Mouse (Mus musculus) stomach, embryonic 15.5 days (tissue): ENCODE data around the gene Klhl26. TPM values are rescaled to one million over a fixed set of nuclear protein-coding genes. Genes with fewer than 3 reads are reported as not detected.

Experiments used
- ATAC-seq: fragments of 200-750 bp; cut with Nextera tagmentation; 2 replicates; pipeline ENCODE4 v1.8.0; 2017; ENCODE audit warnings: low read depth, moderate number of reproducible peaks, moderate TSS enrichment; ENCODE audit not compliant: insufficient read depth, low FRiP score
- H3K27ac ChIP-seq: fragments of 300-500 bp; sonication (generic); 2 replicates; pipeline ENCODE4 v1.5.1; 2015; ENCODE audit warnings: mild to moderate bottlenecking, inconsistent platforms
- H3K27me3 ChIP-seq: fragments of 300-500 bp; sonication (generic); replicated peaks from 2 replicates; pipeline ENCODE4 v1.6.1; 2015; ENCODE audit warnings: inconsistent platforms
- H3K36me3 ChIP-seq: fragments of 300-500 bp; sonication (generic); 2 replicates; pipeline ENCODE4 v1.6.1; 2015; ENCODE audit warnings: inconsistent platforms
- H3K4me1 ChIP-seq: fragments of 300-500 bp; sonication (generic); 2 replicates; pipeline ENCODE4 v1.6.1; 2015; ENCODE audit warnings: inconsistent platforms
- H3K4me2 ChIP-seq: fragments of 300-500 bp; sonication (generic); 2 replicates; pipeline ENCODE4 v1.6.1; 2015; ENCODE audit warnings: mild to moderate bottlenecking, inconsistent platforms
- H3K4me3 ChIP-seq: fragments of 300-500 bp; sonication (generic); replicated peaks from 2 replicates; pipeline ENCODE4 v1.5.1; 2015; ENCODE audit warnings: inconsistent platforms
- H3K9ac ChIP-seq: fragments of 300-500 bp; sonication (generic); 2 replicates; pipeline ENCODE4 v1.6.1; 2015; ENCODE audit warnings: inconsistent platforms
- H3K9me3 ChIP-seq: fragments of 300-500 bp; sonication (generic); 2 replicates; pipeline ENCODE4 v1.6.1; 2016; ENCODE audit warnings: inconsistent platforms
- WGBS: fragments of 180-500 bp; shearing (Covaris S2); methylation state at CpG from one replicate; pipeline ENCODE4 v1.1.7; 2015; 5-methylcytosine and 5-hydroxymethylcytosine counted together
- polyA plus RNA-seq: library from polyadenylated mRNA; unstranded; fragments of >200 nt; fragmentation: Nextera tagmentation; extraction: Ambion mirVana; gene quantifications from 2 replicates; pipeline ENCODE4 v1.2.1, GENCODE M21; 2015

Klhl26 gene
- polyA plus RNA-seq, 1 experiment from 2014 or later, result 20.5 TPM

- ATAC-seq, result no peak
- H3K9me3 ChIP-seq, result no peaks in the 10 kb centered on the region
- peak overlapping the region; percentile 79 for H3K4me2 ChIP-seq
- no peaks in the 10 kb centered on the region for H3K36me3 ChIP-seq
- WGBS, result 76% methylated on average over 2 of the region's 2 CpGs
- H3K4me3 ChIP-seq, result peak overlapping the region; percentile 59; the same call in 1 of the 2 replicates
- H3K27me3 ChIP-seq, result no peaks in the 10 kb centered on the region
- H3K9ac ChIP-seq, result no peak overlapping the region
- peaks cover 17% of the 10 kb centered on the region for H3K4me1 ChIP-seq
- no peak overlapping the region for H3K27ac ChIP-seq
Measured at GRCm38 (mm10) chr8:70438423-70438822, 38.3 kb downstream of the Klhl26 start.

DNA sequence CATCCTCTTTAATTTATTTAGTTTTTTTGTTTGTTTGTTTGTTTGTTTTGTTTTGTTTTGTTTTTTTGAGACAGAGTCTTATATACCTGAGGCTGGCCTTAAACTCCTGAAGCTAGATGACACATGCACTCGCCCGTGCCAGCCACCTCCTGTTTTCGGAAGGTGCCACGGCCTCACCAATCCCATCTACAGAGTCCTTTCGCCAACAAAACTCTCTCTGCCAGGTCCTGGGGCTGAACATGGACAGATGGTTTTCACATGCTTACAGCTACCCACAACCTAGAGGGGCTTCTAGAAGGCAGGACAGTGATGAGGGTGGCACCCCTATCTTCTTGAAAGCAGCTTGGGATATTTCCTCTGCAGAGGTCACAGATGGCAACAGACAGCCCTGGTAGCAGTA, 41.6 kb downstream of the Klhl26 start:
- H3K27me3 ChIP-seq, result no peaks in the 10 kb centered on the region
- H3K27ac ChIP-seq, result no peak overlapping the region
- no peak overlapping the region for H3K9ac ChIP-seq
- 93% methylated on average over 5 of the region's 5 CpGs for WGBS
- H3K4me3 ChIP-seq, result no peak overlapping the region
- H3K9me3 ChIP-seq, result no peaks in the 10 kb centered on the region
- no peaks in the 10 kb centered on the region for H3K36me3 ChIP-seq
- ATAC-seq, result no peak
- H3K4me2 ChIP-seq, result no peak overlapping the region
- peaks cover 17% of the 10 kb centered on the region for H3K4me1 ChIP-seq

GRCm38 (mm10) chr8:70432991-70433536, 43.7 kb downstream of the Klhl26 start:
- 37% methylated on average over 4 of the region's 4 CpGs for WGBS

DNA sequence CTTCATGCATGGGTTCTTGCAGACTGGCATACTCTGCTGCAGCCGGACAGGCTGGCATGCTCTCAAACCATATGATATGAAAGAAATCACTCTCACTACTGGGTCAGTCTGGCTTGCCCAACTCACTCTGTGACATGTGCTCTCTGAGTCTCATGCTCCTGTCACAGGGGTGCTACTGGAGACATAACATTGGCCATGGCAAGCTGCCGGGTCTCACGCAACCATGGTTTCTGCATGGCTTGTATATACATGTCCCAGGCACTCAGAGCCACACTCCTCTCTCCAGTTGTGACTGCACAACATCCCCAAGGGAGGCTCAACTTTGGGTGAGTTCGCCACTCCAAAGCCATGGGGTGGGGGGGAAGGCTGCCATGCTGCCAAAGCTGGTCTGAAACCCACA, 45.6 kb downstream of the Klhl26 start:
- Histone ChIP-seq H3K36me3 (no peaks in the 10 kb centered on the region), H3K4me3 (no peak overlapping the region), H3K27me3 (no peaks in the 10 kb centered on the region), H3K9me3 (no peaks in the 10 kb centered on the region), H3K27ac (no peak overlapping the region), H3K4me2 (no peak overlapping the region), H3K4me1 (no peaks in the 10 kb centered on the region), H3K9ac (no peak overlapping the region)
- ATAC-seq, result no peak
- WGBS, result 93% methylated on average over 4 of the region's 4 CpGs

More at GRCm38 (mm10) chr8:70432991-70433536, 43.7 kb downstream of the Klhl26 start:
- 0 out of 2 replicates have a peak, but pooled peaks cover 2% of the 10 kb centered on the region for H3K4me1 ChIP-seq
- no peak overlapping the region for H3K27ac ChIP-seq
- H3K9me3 ChIP-seq, result no peaks in the 10 kb centered on the region
- no peaks in the 10 kb centered on the region for H3K27me3 ChIP-seq
- no peak overlapping the region for H3K4me2 ChIP-seq
- no peaks in the 10 kb centered on the region for H3K36me3 ChIP-seq
- no peak; the same call in 1 of the 2 replicates for ATAC-seq
- H3K4me3 ChIP-seq, result no peak overlapping the region
- no peak overlapping the region for H3K9ac ChIP-seq

DNA sequence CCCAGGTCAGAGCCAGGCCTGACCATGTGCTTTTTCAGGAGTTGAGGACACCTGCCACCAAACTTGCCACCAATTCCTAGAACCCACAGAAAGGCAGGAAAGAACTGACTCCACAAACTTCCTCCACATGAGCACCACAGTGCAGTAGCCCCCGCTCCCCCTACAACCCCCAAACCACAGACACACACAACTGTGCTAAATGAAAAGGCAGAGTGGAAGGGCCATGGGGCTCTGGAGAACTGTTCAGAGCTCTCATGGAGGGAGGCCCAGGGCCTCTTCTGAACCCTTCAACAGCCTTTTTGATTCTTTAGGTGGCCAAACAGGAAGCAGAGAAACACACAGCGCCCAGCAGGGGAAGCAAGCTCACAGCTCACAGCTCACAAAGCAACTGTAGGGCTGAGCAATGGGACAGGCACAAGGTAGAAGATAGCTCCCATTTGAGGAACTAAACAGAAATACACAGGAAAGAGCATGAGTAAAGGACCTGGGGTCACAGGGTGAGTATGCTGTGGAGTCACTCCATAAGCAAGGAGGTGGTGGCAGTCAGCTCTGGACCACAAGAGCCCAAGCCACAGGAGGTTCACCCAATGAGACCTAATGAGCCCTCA, 50.4 kb downstream of the Klhl26 start:
- Histone ChIP-seq H3K27ac (no peak overlapping the region), H3K9ac (no peak overlapping the region), H3K4me1 (no peaks in the 10 kb centered on the region), H3K4me2 (no peak overlapping the region), H3K36me3 (no peaks in the 10 kb centered on the region), H3K27me3 (no peaks in the 10 kb centered on the region), H3K4me3 (no peak overlapping the region), H3K9me3 (no peaks in the 10 kb centered on the region)
- 85% methylated on average over 2 of the region's 2 CpGs for WGBS
- no peak for ATAC-seq

DNA sequence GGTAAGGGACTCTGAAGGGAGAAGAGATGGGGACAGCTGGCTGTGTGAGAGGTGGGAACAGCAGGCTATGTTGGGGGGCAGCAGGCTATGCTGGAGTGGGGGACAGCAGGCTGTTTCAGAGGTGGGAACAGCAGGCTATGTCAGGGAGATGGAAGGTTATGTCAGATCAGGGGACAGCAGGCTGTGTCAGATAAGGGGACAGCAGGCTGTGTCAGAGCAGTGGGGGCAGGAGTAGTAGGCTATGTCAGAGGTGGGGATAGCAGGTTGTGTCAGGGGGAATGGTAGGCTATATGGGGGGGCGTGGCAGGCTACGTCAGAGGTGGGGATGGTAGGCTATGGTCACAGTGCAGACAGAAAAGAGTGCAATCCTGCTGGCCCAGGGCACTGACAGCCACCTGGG, 54.0 kb downstream of the Klhl26 start:
- Histone ChIP-seq H3K4me3 (no peak overlapping the region), H3K9me3 (no peaks in the 10 kb centered on the region)
- 69% methylated on average over 2 of the region's 2 CpGs for WGBS

GRCm38 (mm10) chr8:70421349-70422104, 55.2 kb downstream of the Klhl26 start:
- no peak for ATAC-seq
- no peaks in the 10 kb centered on the region for H3K27me3 ChIP-seq
- no peak overlapping the region for H3K9ac ChIP-seq
- H3K36me3 ChIP-seq, result no peaks in the 10 kb centered on the region
- 65% methylated on average over 18 of the region's 18 CpGs for WGBS
- peaks cover 31% of the 10 kb centered on the region for H3K4me1 ChIP-seq
- H3K27ac ChIP-seq, result no peak overlapping the region
- no peaks in the 10 kb centered on the region for H3K9me3 ChIP-seq
- H3K4me3 ChIP-seq, result no peak overlapping the region
- H3K4me2 ChIP-seq, result no peak overlapping the region

More for the DNA sequence above, 54.0 kb downstream of the Klhl26 start:
- peaks cover 22% of the 10 kb centered on the region for H3K4me1 ChIP-seq
- H3K9ac ChIP-seq, result no peak overlapping the region
- H3K36me3 ChIP-seq, result no peaks in the 10 kb centered on the region
- no peak for ATAC-seq
- H3K27ac ChIP-seq, result no peak overlapping the region
- H3K4me2 ChIP-seq, result no peak overlapping the region
- no peaks in the 10 kb centered on the region for H3K27me3 ChIP-seq

DNA sequence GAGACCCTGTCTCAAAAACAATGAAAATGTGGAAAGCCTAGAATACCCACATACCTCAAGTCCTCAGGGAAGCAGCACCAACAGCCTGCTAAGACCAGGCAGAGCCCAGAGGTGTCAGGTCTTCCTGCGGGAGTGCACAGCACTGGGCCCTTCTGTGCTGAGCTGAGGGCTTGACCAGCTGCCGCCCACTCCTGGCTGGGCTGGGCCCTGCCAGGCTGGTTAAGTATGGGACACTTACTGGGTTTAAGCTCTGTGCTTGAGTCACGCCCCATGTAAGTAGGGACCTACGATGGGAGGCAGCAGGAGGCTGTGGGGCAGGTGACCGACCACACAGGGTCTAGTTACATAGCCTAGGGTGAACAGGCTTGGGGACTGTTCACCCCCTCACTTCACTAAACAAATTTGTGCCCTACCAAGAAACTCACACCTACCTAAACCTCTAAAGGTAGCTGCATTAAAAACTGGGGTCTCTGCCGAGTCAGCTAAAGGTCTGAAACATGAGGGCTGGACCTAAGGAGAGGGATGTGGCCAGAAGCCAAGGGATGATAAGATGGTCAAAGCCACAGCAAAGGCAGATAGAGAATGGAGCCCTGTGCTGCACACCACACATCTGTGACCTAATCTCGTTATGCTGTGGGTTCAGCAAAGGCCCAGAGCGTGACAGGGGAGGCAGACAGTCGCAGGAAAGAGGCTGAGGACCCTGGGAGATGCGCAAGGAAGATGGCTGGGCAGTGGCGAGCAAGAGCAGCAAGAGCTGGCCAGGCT, 56.7 kb downstream of the Klhl26 start:
- Histone ChIP-seq H3K4me1 (peaks cover 41% of the 10 kb centered on the region), H3K36me3 (no peaks in the 10 kb centered on the region), H3K4me2 (no peak overlapping the region), H3K9ac (no peak overlapping the region), H3K27me3 (no peaks in the 10 kb centered on the region), H3K27ac (no peak overlapping the region), H3K9me3 (no peaks in the 10 kb centered on the region), H3K4me3 (no peak overlapping the region)
- WGBS, result 79% methylated on average over 11 of the region's 11 CpGs
- no peak for ATAC-seq

GRCm38 (mm10) chr8:70418954-70419353, 57.8 kb downstream of the Klhl26 start:
- Histone ChIP-seq H3K27me3 (no peaks in the 10 kb centered on the region), H3K36me3 (no peaks in the 10 kb centered on the region), H3K9me3 (no peaks in the 10 kb centered on the region), H3K9ac (no peak overlapping the region), H3K4me1 (peaks cover 41% of the 10 kb centered on the region), H3K4me3 (no peak overlapping the region), H3K4me2 (0 out of 2 replicates have a peak overlapping the region, but pooled peaks have one; percentile 1), H3K27ac (peak overlapping the region; percentile 35; the same call in 1 of the 2 replicates)
- WGBS, result 22% methylated on average over 14 of the region's 14 CpGs
- peak; percentile 50 for ATAC-seq

- Histone ChIP-seq H3K36me3 (peaks cover 5% of the 10 kb centered on the region; the same call in 1 of the 2 replicates), H3K27me3 (no peaks in the 10 kb centered on the region), H3K4me1 (peaks cover 41% of the 10 kb centered on the region), H3K4me3 (no peak overlapping the region), H3K9me3 (no peaks in the 10 kb centered on the region), H3K4me2 (no peak overlapping the region), H3K27ac (peak overlapping the region; percentile 26), H3K9ac (no peak overlapping the region)
- WGBS, result 35% methylated on average over 10 of the region's 10 CpGs
- ATAC-seq, result no peak
Measured at GRCm38 (mm10) chr8:70417914-70418313, 58.9 kb downstream of the Klhl26 start.

DNA sequence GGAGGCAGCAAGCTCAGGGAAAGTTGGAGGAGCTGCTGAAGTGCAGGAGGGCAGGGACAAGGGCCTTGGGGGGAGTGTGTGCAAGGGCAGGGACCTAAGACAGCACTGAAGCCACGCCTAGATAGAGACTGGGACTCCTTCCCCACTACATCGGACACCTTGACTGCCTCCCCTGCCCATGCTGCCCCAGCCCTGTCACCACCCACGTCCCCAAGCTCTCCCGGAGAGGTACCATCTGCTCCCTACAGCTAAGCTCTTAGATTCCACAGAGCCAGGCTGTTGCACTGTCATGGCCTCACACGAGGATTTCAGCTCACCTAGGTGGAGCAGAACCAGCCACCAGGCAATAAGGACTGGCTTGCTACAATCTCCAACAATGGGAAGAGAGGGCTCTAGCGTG, 59.8 kb downstream of the Klhl26 start:
- Histone ChIP-seq H3K27ac (no peak overlapping the region), H3K9ac (no peak overlapping the region), H3K9me3 (no peaks in the 10 kb centered on the region), H3K4me3 (no peak overlapping the region), H3K36me3 (peaks cover 8% of the 10 kb centered on the region; the same call in 1 of the 2 replicates), H3K27me3 (no peaks in the 10 kb centered on the region), H3K4me2 (no peak overlapping the region), H3K4me1 (peaks cover 41% of the 10 kb centered on the region)
- ATAC-seq, result no peak
- 55% methylated on average over 6 of the region's 6 CpGs for WGBS
